7 mouse cellular contexts compared by ENCODE assay signal in the genomic region with DNA sequence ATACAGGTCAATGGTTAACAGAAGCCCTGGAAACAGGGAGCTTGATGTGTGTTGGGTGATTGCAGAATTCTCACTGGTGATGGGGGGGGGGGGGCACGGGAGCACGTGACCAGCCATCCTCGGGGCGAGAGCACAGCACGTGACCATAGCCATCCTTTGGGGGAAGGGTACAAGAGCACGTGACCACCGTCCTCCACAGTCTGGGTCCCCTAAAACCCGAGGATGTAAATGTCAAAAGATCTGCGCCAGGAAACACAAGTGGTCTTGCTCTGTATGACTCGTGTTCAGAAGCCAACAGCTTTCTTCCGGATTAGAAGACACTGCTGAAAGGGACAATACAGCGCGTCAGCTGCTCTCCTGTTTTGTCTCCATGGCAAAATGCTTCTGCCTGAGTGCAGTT. TPM values are rescaled to one million over a fixed set of nuclear protein-coding genes. Genes with fewer than 3 reads are reported as not detected.
A peak's percentile ranks its signal among the peaks of the same experiment; 100 is the strongest.
DNase-seq lines count a peak whose midpoint lies in the region; ATAC-seq and TF ChIP-seq lines count a peak whose summit lies in the region.

No protein-coding gene starts in this region.

- H3K4me1 ChIP-seq in lung, embryonic 14.5 days (ENCODE audit: insufficient read depth), result peaks cover 10% of the 10 kb centered on the region; the same call in 1 of the 2 replicates
- peaks cover 12% of the 10 kb centered on the region; the same call in 1 of the 2 replicates for H3K4me1 ChIP-seq in embryonic facial prominence, embryonic 12.5 days
- H3K4me1 ChIP-seq in limb, embryonic 12.5 days (replicated peaks), result peaks cover 16% of the 10 kb centered on the region

- no peaks in the 10 kb centered on the region for H3K27me3 ChIP-seq in lung, embryonic 14.5 days (ENCODE audit: insufficient read depth, low read length)
- H3K27me3 ChIP-seq in embryonic facial prominence, embryonic 12.5 days, result no peaks in the 10 kb centered on the region; the same call in 1 of the 2 replicates
- H3K27me3 ChIP-seq in limb, embryonic 12.5 days, result no peaks in the 10 kb centered on the region

- peak; percentile 44 for DNase-seq in lung, embryonic 14.5 days
- DNase-seq in lung, postnatal 4 days, result no peak
- DNase-seq in yolk sac, embryonic 10.5 days (ENCODE audit: low spot score), result peak; percentile 32
- DNase-seq in thymus, postnatal 14 days, result no peak
- no peak for DNase-seq in right cerebral cortex, adult 2 months (ENCODE audit: low spot score in 2 of 2)

- no peaks in the 10 kb centered on the region for H3K36me3 ChIP-seq in lung, embryonic 14.5 days (ENCODE audit: insufficient read depth)
- no peaks in the 10 kb centered on the region for H3K36me3 ChIP-seq in embryonic facial prominence, embryonic 12.5 days
- no peaks in the 10 kb centered on the region for H3K36me3 ChIP-seq in limb, embryonic 12.5 days

- H3K4me2 ChIP-seq in lung, embryonic 14.5 days, result no peak overlapping the region
- H3K4me2 ChIP-seq in embryonic facial prominence, embryonic 12.5 days (replicated peaks), result peak overlapping the region; percentile 33
- no peak overlapping the region for H3K4me2 ChIP-seq in limb, embryonic 12.5 days

- H3K4me3 ChIP-seq in lung, embryonic 14.5 days (ENCODE audit: low read depth, low read length), result no peak overlapping the region
- peak overlapping the region; percentile 13; the same call in 1 of the 2 replicates for H3K4me3 ChIP-seq in embryonic facial prominence, embryonic 12.5 days
- no peak overlapping the region for H3K4me3 ChIP-seq in limb, embryonic 12.5 days (replicated peaks)

- no peak for TF ChIP-seq CTCF in lung, embryonic 14.5 days (IDR thresholded peaks at IDR 0.05; ENCODE audit: low read depth)

- H3K9ac ChIP-seq in lung, embryonic 14.5 days, result no peak overlapping the region
- H3K9ac ChIP-seq in embryonic facial prominence, embryonic 12.5 days, result no peak overlapping the region
- H3K9ac ChIP-seq in limb, embryonic 12.5 days (replicated peaks), result no peak overlapping the region

- 57% methylated on average over 13 of the region's 13 CpGs for WGBS in lung, embryonic 14.5 days
- 36% methylated on average over 13 of the region's 13 CpGs for WGBS in embryonic facial prominence, embryonic 12.5 days
- 72% methylated on average over 13 of the region's 13 CpGs for whole genome bisulfite sequencing in limb, embryonic 12.5 days

- H3K27ac ChIP-seq in lung, embryonic 14.5 days (ENCODE audit: low read depth), result no peak overlapping the region
- no peak overlapping the region for H3K27ac ChIP-seq in embryonic facial prominence, embryonic 12.5 days
- no peak overlapping the region for H3K27ac ChIP-seq in limb, embryonic 12.5 days

- no peaks in the 10 kb centered on the region for H3K9me3 ChIP-seq in lung, embryonic 14.5 days (ENCODE audit: low read depth, low read length)
- no peaks in the 10 kb centered on the region for H3K9me3 ChIP-seq in embryonic facial prominence, embryonic 12.5 days
- H3K9me3 ChIP-seq in limb, embryonic 12.5 days, result no peaks in the 10 kb centered on the region

- no peak for ATAC-seq in lung, embryonic 14.5 days (ENCODE audit: insufficient read depth)
- ATAC-seq in embryonic facial prominence, embryonic 12.5 days (ENCODE audit: insufficient number of reproducible peaks, insufficient read depth, low FRiP score, low TSS enrichment), result no peak
- 0 out of 2 replicates have a peak, but pooled peaks have one; percentile 40 for ATAC-seq in limb, embryonic 12.5 days (ENCODE audit: insufficient number of reproducible peaks, insufficient read depth, low FRiP score, low TSS enrichment, low read depth)

RNA-seq across cellular contexts. Expression of a gene that starts 35.5 kb away (rescaled TPM):
- polyA plus RNA-seq in lung, embryonic 14.5 days (2014; fragmentation: Nextera tagmentation; extraction: Ambion mirVana), result not detected in 2 replicates
- polyA plus RNA-seq in embryonic facial prominence, embryonic 12.5 days (2016; fragmentation: Nextera tagmentation; extraction: Ambion mirVana), result not detected in 2 replicates
- not detected in 2 replicates for polyA plus RNA-seq in limb, embryonic 12.5 days (2016; fragmentation: Nextera tagmentation; extraction: Ambion mirVana)

Comparison
In these comparisons a context has a peak if more than half of its experiments do, and no peak if none do; other contexts are left out.
1. DNase-seq: peak in lung, embryonic 14.5 days (single experiment) and yolk sac, embryonic 10.5 days (single experiment); none in lung, postnatal 4 days (0 of 2), thymus, postnatal 14 days (single experiment) and right cerebral cortex, adult 2 months (0 of 2).